Mouse (Mus musculus): ENCODE results near the gene Sh3gl2.

Gene Sh3gl2

DNA sequence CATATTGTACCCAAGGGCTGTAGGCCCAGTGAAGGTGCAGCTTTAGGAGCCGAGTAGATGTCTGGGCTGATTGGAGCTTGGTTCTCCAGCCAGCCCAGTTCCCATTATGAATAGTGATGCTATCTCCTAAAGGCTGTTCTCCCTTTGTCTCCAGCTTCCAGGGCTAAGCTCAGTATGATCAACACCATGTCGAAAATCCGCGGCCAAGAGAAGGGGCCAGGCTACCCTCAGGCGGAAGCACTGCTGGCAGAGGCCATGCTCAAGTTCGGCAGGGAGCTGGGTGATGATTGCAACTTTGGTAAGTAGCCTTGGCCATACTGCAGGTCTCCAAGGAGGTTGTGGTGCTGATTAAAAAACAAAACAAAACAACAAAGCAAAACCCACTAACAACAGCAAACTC, 171.3 kb downstream of the Sh3gl2 start:
- in situ Hi-C loops (cut with MboI; ENCODE audit: low pct_unique_long_range_greater_than_20kb in 1 of 2, low sequenced_read_pairs in 2 of 2, unreplicated experiment in 1 of 2), result loop anchor here in 1 of 2 experiments (5.0 kb wide), 1 partner anchor 199 kb away; no protein-coding TSS in a partner anchor

DNA sequence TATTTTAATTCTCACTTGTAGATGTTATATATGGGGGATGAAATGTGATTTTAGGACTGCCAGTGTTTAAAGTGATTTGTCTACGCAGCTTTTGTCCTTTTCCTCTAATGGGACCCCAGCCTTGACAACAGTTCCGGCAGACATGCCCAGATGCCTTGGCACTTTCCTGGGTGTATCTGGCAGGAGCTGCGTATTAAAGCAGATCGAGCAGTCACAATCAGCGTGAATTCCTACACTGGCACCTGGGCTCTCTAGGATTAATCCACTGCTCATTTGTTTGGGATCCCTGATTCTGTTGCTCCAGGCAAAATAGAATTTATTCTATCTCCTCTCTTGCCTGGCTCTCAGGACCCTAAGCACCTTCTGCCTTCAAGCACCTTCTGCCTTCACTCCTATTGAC, 171.7 kb downstream of the Sh3gl2 start:
- in situ Hi-C loops (cut with MboI; ENCODE audit: low pct_unique_long_range_greater_than_20kb in 1 of 2, low sequenced_read_pairs in 2 of 2, unreplicated experiment in 1 of 2), result loop anchor here in 1 of 2 experiments (5.0 kb wide), 1 partner anchor 199 kb away; no protein-coding TSS in a partner anchor

DNA sequence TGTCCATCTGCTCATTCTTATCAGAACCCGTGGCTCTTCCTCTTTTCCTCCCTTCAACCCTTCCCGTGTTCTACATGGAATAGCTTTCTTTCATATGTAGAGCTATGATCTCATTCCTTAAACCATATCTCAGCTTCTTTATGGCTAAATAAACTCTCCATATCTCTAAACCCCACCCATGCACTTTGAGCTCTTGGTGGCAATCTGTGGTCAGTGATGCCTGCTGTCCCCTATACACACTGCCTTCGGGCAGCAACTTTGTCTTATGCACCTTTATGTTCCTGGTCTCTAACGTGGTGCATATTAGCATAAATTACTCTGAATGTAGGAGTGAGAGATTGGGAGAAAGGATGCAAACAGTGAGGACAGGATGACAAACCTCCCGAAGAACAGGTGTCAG, 180.3 kb downstream of the Sh3gl2 start:
- in situ Hi-C loops (cut with MboI; ENCODE audit: low pct_unique_long_range_greater_than_20kb in 1 of 2, low sequenced_read_pairs in 2 of 2, unreplicated experiment in 1 of 2), result loop anchor here in 1 of 2 experiments (10.0 kb wide), 1 partner anchor 210 kb away; no protein-coding TSS in a partner anchor

DNA sequence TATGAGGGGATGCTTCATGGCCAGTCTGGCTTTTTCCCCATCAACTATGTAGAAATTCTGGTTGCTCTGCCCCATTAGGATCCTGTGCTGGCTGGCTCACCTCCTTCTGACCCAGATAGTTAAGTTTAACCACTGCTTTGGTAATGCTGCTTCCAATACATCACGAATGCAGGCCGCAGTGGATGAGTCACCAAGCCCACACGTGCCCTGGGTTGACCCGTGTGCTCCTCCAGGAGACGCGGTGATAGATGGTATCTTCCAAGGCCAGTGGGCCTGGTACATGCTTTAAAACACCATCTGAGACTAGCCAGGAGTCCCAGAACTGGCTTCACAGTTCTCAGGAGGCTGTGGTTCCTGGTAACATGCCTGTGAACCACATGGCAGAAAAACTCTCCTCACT, 182.8 kb downstream of the Sh3gl2 start:
- in situ Hi-C loops (cut with MboI; ENCODE audit: low pct_unique_long_range_greater_than_20kb in 1 of 2, low sequenced_read_pairs in 2 of 2, unreplicated experiment in 1 of 2), result loop anchor here in 1 of 2 experiments (10.0 kb wide), 1 partner anchor 213 kb away; no protein-coding TSS in a partner anchor

DNA sequence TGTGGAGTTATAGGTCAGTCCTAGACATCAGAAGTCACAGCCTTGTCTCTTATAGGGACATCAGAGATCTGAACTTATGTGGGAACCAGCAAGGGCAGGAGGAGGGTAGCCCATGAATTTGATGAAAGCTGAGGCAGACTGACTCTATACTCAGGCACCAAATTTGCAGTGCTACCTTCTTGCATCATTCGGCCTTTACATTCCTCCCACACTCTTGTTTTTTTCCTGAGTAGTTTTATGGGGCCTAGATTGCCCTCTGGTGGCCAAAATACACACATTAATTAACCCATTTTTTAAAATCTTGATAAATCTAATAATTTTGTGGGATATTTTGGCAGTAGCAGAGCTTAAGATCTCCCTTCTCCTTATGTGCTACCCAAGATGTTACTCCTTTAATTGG, 186.9 kb downstream of the Sh3gl2 start:
- in situ Hi-C loops (cut with MboI; ENCODE audit: low pct_unique_long_range_greater_than_20kb in 1 of 2, low sequenced_read_pairs in 2 of 2, unreplicated experiment in 1 of 2), result no loop called here

DNA sequence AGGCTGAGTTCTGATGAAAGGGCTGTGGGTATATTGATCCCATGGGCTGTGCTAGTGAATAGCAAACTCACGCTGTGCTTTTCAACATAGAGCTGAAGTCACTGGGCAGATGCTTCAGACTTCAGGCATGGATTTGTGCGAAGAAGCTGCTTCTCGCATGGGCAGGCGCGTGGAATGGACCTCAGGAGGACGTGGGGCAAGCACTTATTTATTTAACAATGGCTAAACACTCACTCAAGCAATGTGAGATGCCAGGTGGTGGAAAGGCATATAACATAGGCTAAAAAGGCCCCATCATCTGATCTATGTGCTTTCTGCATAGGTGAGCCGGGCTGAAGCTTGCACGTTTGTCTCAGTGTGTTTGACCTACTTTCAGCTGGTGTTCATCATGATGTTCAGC, 193.8 kb downstream of the Sh3gl2 start:
- in situ Hi-C loops (cut with MboI; ENCODE audit: low pct_unique_long_range_greater_than_20kb in 1 of 2, low sequenced_read_pairs in 2 of 2, unreplicated experiment in 1 of 2), result no loop called here

DNA sequence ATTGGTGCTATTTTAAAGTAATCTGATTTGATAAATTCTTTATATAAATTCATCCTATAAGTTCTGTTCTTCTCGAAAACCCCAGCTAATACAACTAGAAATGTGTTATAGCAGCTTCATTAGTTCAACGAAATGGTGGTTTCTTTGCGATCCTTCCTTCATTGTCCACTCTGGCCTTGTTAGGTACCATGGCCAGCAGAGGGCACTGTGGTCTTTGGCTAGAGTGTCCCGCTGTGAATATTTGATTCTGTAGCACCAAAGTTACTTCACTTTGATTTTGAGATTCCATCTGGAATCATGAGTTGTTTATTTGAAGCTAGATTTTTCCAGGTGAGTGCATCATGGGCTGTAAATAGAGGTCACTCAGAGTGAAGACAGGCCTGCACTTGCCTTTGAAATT, 197.9 kb downstream of the Sh3gl2 start:
- in situ Hi-C loops (cut with MboI; ENCODE audit: low pct_unique_long_range_greater_than_20kb in 1 of 2, low sequenced_read_pairs in 2 of 2, unreplicated experiment in 1 of 2), result no loop called here

DNA sequence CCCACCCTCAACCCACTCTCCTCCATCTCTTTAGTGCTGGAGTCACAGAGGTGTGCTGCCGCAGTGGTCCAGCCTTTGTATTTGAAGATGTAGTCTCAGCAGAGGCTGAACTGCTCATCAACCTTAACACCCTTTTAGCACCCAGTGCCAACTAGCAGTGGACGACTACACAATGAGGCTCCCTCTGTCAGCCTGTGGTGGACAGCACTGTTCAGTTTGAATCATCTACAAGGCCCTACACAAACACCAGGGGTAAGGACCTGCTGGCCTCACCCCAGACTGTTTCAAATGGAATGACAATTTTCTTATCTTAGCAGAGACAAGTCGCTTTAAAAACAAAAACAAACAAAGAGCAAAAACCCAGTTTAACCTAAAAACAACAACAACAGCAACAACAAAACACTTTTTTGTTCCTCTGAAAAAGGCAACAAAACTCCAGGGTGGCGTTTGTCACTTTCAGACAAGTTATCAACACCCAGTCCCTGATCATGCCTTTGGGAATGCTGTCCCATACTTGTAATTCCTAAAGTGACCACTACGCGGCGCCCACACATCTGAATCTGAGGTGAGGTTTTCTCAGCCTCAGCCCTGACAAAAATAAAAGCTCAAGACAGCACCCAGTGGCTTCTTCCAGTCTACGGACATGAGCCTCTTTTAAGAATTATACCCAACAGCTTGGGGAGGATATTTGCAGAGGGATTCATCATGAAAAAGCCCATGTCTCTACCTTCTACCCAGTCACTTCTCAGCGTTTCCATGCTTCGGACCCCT, 199.7 kb downstream of the Sh3gl2 start:
- in situ Hi-C loops (cut with MboI; ENCODE audit: low pct_unique_long_range_greater_than_20kb in 1 of 2, low sequenced_read_pairs in 2 of 2, unreplicated experiment in 1 of 2), result no loop called here

DNA sequence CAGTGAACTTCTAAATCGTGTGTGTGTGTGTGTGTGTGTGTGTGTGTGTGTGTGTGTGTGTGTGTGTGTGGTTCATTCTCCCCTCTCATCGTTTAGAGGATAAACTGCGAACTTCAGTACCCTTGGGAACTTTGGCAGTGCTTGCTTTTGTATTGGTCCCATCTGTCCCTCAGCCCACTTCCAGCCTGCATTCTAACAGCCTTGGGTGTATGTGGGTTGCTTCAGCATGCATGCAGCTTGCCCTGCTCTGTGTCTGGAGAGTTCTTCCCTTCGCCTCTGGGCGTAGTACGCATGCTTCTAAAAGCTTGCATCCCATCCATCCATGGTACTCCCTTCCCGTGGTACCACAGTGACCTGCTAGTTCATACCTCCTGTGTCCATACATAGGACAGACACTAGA, 200.3 kb downstream of the Sh3gl2 start:
- in situ Hi-C loops (cut with MboI; ENCODE audit: low pct_unique_long_range_greater_than_20kb in 1 of 2, low sequenced_read_pairs in 2 of 2, unreplicated experiment in 1 of 2), result no loop called here

DNA sequence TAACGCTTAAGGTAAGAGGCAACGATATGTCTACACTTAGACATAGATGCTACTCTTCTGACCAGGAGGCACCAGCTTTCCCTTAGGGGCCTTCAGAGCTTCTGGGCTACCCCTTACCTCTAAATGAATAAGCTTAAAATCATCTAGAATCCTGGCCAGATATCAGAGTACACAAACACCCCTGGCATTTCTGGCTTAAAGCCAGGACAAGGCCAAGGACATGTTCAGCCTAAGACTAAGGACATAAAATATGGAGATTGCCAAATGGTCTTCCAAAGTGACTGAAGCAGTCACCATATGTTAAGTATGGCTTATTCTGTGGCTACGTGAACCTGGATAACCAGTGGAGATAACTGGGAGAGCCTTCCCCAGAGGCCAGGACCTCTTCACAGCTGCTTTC, 211.5 kb downstream of the Sh3gl2 start:
- in situ Hi-C loops (cut with MboI; ENCODE audit: low pct_unique_long_range_greater_than_20kb in 1 of 2, low sequenced_read_pairs in 2 of 2, unreplicated experiment in 1 of 2), result no loop called here

DNA sequence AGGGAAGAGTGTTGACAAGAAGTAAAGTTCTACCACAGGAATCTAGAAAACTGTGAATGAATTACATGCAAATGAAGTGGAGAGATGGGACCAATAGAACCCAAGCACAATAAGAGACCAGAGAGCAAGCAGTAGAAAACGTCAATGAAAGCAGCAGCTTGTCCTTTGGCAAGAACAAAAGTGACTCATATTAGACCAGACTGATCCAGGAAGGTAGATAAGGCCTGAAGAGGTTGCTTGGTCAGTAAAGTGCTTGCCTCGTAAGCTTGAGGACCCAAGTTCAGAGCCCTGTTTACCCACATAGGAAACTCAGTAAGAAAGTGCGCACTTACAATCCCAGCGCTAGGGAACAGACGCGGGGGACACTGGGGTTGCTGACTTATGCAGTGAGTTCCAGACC, 215.5 kb downstream of the Sh3gl2 start:
- in situ Hi-C loops (cut with MboI; ENCODE audit: low pct_unique_long_range_greater_than_20kb in 1 of 2, low sequenced_read_pairs in 2 of 2, unreplicated experiment in 1 of 2), result no loop called here

DNA sequence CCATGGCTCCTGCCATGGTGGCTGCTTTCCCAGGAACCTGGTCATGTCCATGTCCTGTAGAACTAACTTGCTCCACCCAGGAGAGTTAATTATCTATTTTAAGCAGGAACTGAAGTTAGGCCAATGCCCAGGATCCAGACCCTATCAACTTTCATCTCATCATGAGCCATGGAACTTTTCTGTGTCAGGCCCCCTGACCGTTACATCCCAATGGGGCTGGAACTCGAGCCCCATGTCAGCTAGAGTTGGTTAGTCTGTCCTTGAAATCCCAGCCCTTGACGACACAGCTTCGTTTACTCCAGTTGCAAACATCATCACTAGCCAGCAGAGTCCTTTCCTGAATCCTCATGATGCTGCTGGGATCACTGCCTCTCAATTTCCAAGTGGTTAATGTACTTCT, 221.3 kb downstream of the Sh3gl2 start:
- in situ Hi-C loops (cut with MboI; ENCODE audit: low pct_unique_long_range_greater_than_20kb in 1 of 2, low sequenced_read_pairs in 2 of 2, unreplicated experiment in 1 of 2), result loop anchor here in 1 of 2 experiments (25.0 kb wide), 1 partner anchor 386 kb away; no protein-coding TSS in a partner anchor

DNA sequence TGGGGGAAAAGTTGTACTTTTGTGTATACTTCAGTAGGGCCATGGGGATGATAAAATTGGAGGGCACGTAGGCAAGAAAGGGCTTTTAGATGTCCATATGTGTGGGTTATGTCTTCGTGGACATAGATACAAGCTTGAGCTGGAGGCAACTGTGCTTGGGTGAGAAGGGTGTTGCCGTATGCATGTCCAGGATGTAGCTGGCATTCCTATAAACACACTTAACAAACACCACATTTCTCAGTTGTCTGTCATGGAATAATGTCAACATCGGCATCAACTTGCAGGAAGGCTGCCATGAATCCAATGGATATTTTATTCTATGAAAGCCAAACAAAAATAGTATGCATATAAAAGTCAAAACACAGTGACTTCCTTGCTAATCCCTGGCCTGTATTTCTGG, 227.9 kb downstream of the Sh3gl2 start:
- in situ Hi-C loops (cut with MboI; ENCODE audit: low pct_unique_long_range_greater_than_20kb in 1 of 2, low sequenced_read_pairs in 2 of 2, unreplicated experiment in 1 of 2), result loop anchor here in 1 of 2 experiments (25.0 kb wide), 1 partner anchor 380 kb away; no protein-coding TSS in a partner anchor

DNA sequence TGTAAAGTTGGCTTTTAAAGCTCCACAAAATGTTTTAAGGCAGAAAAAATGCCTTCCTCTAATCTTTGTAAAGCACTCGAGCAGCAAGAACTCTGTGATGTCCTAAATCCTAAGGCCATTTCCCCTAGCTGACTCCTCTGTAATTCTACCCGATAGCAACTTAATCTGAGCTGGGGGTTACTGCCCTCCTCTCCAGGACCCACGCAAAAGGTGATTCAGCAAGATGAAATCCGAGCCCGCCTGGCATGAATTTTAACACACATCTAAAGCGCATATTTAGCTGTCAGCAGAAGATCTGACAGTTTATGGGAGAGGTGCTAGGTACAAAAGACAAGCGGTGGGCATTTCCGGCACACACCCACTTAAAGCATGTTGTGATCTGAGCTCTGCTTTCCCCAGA, 229.8 kb downstream of the Sh3gl2 start:
- in situ Hi-C loops (cut with MboI; ENCODE audit: low pct_unique_long_range_greater_than_20kb in 1 of 2, low sequenced_read_pairs in 2 of 2, unreplicated experiment in 1 of 2), result loop anchor here in 1 of 2 experiments (25.0 kb wide), 1 partner anchor 378 kb away; no protein-coding TSS in a partner anchor

DNA sequence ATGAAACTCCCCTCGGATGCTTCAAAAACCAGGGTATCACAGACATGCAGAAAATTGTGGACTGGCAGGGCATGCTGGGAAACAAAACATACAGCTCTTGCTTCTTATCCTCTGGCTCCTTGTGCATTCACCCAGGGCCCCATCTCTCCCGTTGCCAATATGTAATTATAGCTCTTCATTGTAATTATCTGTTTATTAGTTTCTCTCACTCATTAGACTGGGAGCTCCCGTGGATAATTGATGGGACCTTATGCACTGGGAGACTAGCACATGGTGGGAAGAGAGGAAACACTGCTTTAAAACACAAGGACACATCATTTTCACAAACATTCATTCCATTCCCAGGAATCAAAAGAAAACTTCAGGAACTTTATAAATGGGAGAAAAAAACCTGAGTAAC, 233.9 kb downstream of the Sh3gl2 start:
- in situ Hi-C loops (cut with MboI; ENCODE audit: low pct_unique_long_range_greater_than_20kb in 1 of 2, low sequenced_read_pairs in 2 of 2, unreplicated experiment in 1 of 2), result loop anchor here in 1 of 2 experiments (25.0 kb wide), 1 partner anchor 373 kb away; no protein-coding TSS in a partner anchor

DNA sequence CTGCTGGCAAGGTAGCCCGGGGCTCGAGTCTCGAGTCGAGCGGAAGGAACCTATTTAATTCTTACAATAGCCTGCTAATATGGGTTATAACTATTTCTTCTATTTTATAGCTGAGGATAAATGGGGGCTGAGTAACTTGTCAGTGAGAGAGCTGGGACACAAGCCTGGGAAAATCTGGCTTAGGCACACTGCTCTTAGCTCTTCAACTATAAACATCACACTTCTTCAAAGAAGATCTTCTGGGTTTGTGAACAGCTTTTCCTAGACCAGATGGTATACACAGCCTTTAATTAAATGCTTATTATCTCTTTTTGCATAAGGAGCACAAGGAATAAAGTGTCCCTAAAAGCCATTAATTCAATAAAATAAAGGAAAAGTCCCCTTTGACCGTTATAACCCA, 278.7 kb downstream of the Sh3gl2 start:
- in situ Hi-C loops (cut with MboI; ENCODE audit: low pct_unique_long_range_greater_than_20kb in 1 of 2, low sequenced_read_pairs in 2 of 2, unreplicated experiment in 1 of 2), result no loop called here

DNA sequence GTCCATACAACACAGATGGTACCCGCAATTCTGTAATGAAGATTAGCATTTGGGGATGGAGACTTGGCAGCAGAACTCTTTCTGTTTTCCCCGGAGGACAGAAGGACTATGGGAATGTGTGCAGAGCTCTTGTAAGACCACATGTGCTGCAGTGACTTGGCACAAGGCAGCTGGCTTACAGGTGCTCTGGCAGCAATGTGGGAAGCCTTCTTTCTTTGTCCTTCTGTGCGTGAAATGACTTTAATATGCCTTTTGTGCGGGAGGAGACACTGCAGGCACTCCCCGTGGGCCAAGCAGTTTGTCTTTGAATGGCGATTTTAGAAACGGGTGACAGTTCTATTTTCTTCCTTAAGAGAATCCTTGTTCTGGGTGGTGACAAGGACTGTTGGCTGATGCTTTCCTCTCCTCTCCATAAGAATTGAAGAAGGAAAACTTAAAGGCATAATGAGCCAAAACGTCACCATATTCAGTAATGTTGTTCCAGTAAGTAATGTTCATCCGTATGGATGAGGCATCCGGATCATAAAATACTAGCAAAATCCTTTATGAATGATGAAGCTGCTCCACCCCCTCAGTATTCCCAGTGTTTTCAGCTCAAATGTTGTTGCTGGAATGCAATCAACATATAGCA, 281.5 kb downstream of the Sh3gl2 start:
- in situ Hi-C loops (cut with MboI; ENCODE audit: low pct_unique_long_range_greater_than_20kb in 1 of 2, low sequenced_read_pairs in 2 of 2, unreplicated experiment in 1 of 2), result no loop called here

DNA sequence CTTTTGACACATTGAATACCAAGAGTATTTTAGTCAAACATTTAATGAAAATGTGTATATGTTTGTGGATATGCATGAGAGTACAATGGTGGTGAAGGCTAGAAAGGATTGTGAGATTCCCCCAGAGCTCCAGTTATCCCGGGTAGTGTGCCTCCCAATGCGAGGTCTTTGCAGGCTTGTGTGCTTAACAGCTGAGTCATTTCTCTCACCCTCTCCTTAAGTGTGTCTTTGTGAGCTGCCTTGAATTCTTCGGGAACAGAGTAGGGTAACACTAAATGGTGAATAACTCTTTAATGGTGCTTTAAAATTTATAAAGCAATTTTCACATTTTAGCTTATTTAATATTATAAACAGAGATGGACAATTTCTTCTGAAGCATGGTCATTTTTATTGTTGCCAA, 300.8 kb downstream of the Sh3gl2 start:
- in situ Hi-C loops (cut with MboI; ENCODE audit: low pct_unique_long_range_greater_than_20kb in 1 of 2, low sequenced_read_pairs in 2 of 2, unreplicated experiment in 1 of 2), result no loop called here

DNA sequence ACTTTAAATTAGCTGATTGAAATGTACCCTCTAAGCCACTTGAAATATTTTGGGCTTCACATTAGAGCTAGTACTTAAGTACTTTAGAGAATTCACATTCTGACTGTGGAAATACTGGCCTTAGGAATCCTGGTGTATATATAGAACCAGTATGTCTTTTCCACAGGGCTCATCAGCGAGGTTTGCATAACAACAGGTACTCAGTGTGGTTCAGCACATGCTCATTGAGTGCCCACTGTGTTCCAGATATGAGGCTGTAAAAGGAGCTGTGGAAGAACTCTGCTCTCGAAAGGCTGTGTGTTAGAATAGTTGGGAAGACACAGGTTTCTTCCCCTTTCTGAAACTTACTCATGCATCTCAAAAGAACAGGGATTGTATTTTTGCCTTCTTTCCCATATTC, 302.1 kb downstream of the Sh3gl2 start:
- in situ Hi-C loops (cut with MboI; ENCODE audit: low pct_unique_long_range_greater_than_20kb in 1 of 2, low sequenced_read_pairs in 2 of 2, unreplicated experiment in 1 of 2), result no loop called here

DNA sequence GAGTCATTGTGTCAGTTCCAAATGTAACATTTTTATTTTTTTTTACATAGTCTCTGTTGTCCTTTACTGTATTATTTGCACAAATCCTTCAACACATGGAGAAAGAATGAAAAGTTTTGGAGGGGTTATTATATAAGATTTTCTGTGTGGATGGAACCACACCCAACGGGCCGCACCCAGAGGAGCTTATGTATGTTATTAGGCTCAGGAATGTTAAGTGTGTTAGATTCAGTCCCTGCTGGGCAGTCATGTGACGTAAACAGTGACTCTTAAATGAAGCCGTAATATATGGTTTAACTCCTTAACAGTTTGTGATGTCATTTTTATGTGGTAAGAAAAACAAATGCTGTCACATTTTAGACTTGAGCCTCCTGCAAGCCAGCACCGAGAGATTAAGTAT, 302.6 kb downstream of the Sh3gl2 start:
- in situ Hi-C loops (cut with MboI; ENCODE audit: low pct_unique_long_range_greater_than_20kb in 1 of 2, low sequenced_read_pairs in 2 of 2, unreplicated experiment in 1 of 2), result no loop called here
